Mouse (Mus musculus) lung, postnatal 0 days (tissue): Measurements from ENCODE around the gene Wdr38. TPM values are rescaled to one million over a fixed set of nuclear protein-coding genes. Genes with fewer than 3 reads are reported as not detected.

ENCODE experiments used
- ATAC-seq: fragments of 200-750 bp; cut with Nextera tagmentation; 2 replicates; pipeline ENCODE4 v1.8.0; 2017; ENCODE audit warnings: moderate library complexity
- DNase-seq: peaks from one replicate; pipeline ENCODE4 v3.0.0-alpha.2; 2016; ENCODE audit warnings: low spot score
- H3K27ac ChIP-seq: fragments of 300-500 bp; sonication (generic); 2 replicates; pipeline ENCODE4 v1.5.1; 2014; ENCODE audit warnings: antibody characterized with exemption, mild to moderate bottlenecking, low read length, mixed read lengths
- H3K27me3 ChIP-seq: fragments of 300-500 bp; sonication (generic); replicated peaks from 2 replicates; pipeline ENCODE4 v1.6.1; 2014; ENCODE audit warnings: low read length, mixed read lengths; ENCODE audit not compliant: insufficient read depth
- H3K36me3 ChIP-seq: fragments of 300-500 bp; sonication (generic); 2 replicates; pipeline ENCODE4 v1.6.1; 2014; ENCODE audit warnings: low read length, mixed read lengths; ENCODE audit not compliant: insufficient read depth
- H3K4me1 ChIP-seq: fragments of 300-500 bp; sonication (generic); 2 replicates; pipeline ENCODE4 v1.6.1; 2014; ENCODE audit warnings: antibody characterized with exemption, low read depth, low read length, mixed read lengths; ENCODE audit not compliant: insufficient read depth
- H3K4me2 ChIP-seq: fragments of 300-500 bp; sonication (generic); replicated peaks from 2 replicates; pipeline ENCODE4 v1.6.1; 2014; ENCODE audit warnings: low read depth, mild to moderate bottlenecking, low read length, moderate library complexity, mixed read lengths
- H3K4me3 ChIP-seq: fragments of 300-500 bp; sonication (generic); 2 replicates; pipeline ENCODE4 v1.5.1; 2014; ENCODE audit warnings: low read depth, low read length
- H3K9ac ChIP-seq: fragments of 300-500 bp; sonication (generic); replicated peaks from 2 replicates; pipeline ENCODE4 v1.6.1; 2014; ENCODE audit warnings: low read depth, mild to moderate bottlenecking
- H3K9me3 ChIP-seq: fragments of 300-500 bp; sonication (generic); 2 replicates; pipeline ENCODE4 v1.6.1; 2016; ENCODE audit warnings: low read length, mixed read lengths
- CTCF ChIP-seq: IDR thresholded peaks from 2 replicates; pipeline ENCODE4 v1.5.1; 2016; ENCODE audit warnings: antibody characterized with exemption, mild to moderate bottlenecking
- EP300 ChIP-seq: IDR thresholded peaks from 2 replicates; pipeline ENCODE4 v1.6.1; 2016; ENCODE audit warnings: antibody characterized with exemption, mild to moderate bottlenecking, control low read depth
- WGBS: fragments of 180-500 bp; shearing (Covaris S2); extraction: QIAGEN DNeasy Blood & Tissue Kit; methylation state at CpG from one replicate; pipeline ENCODE4 v1.1.7; 2014; 5-methylcytosine and 5-hydroxymethylcytosine counted together
- polyA plus RNA-seq: library from polyadenylated mRNA; unstranded; fragments of >200 nt; fragmentation: Nextera tagmentation; extraction: Ambion mirVana; gene quantifications from 2 replicates; pipeline ENCODE4 v1.2.1, GENCODE M21; 2015

The Wdr38 gene
- 2.6 and 3.1 TPM in 2 replicates for polyA plus RNA-seq

- H3K4me1 ChIP-seq = peaks cover 3% of the 10 kb centered on the region; the same call in 1 of the 2 replicates
- H3K27ac ChIP-seq = peak within 1 kb of the TSS; percentile 20; the same call in 1 of the 2 replicates
- H3K4me2 ChIP-seq = peak within 1 kb of the TSS; percentile 63
- DNase-seq (peak; percentile 91), ATAC-seq (peak; percentile 97)
- H3K36me3 ChIP-seq = peaks cover 9% of the 10 kb centered on the region
- H3K9me3 ChIP-seq = no peaks in the 10 kb centered on the region
- WGBS = 11% methylated on average over 33 of the region's 33 CpGs
- TF ChIP-seq CTCF = peak; percentile 98
- TF ChIP-seq EP300 = no peak
- H3K4me3 ChIP-seq = peak within 1 kb of the TSS; percentile 53
- no peaks in the 10 kb centered on the region for H3K27me3 ChIP-seq
- peak within 1 kb of the TSS; percentile 48 for H3K9ac ChIP-seq
Measured at GRCm38 (mm10) chr2:38997386-38998374, at the start of gene Wdr38. Gene Wdr38, plus strand, starts transcription at chr2:38997476.

- peak overlapping the region; percentile 72 for H3K27ac ChIP-seq
- no peak overlapping the region for H3K4me3 ChIP-seq
- H3K36me3 ChIP-seq = no peaks in the 10 kb centered on the region
- WGBS = 40% methylated on average over 7 of the region's 7 CpGs
- no peaks in the 10 kb centered on the region for H3K27me3 ChIP-seq
- DNase-seq (peak; percentile 73), ATAC-seq (peak; percentile 74)
- H3K9ac ChIP-seq = no peak overlapping the region
- H3K4me2 ChIP-seq = no peak overlapping the region
- no peaks in the 10 kb centered on the region; the same call in 1 of the 2 replicates for H3K4me1 ChIP-seq
- H3K9me3 ChIP-seq = no peaks in the 10 kb centered on the region
- TF ChIP-seq EP300 = peak; percentile 95
- TF ChIP-seq CTCF = 0 out of 2 replicates have a peak, but pooled peaks have one; percentile 11
Measured at GRCm38 (mm10) chr2:38947566-38947965, 49.7 kb upstream of the Wdr38 start.

- DNase-seq (peak; percentile 85), ATAC-seq (peak; percentile 91)
- no peak overlapping the region for H3K4me3 ChIP-seq
- no peaks in the 10 kb centered on the region for H3K9me3 ChIP-seq
- H3K27ac ChIP-seq = peak overlapping the region; percentile 61; the same call in 1 of the 2 replicates
- H3K4me1 ChIP-seq = no peaks in the 10 kb centered on the region; the same call in 1 of the 2 replicates
- no peak overlapping the region for H3K9ac ChIP-seq
- H3K27me3 ChIP-seq = no peaks in the 10 kb centered on the region
- no peaks in the 10 kb centered on the region for H3K36me3 ChIP-seq
- TF ChIP-seq EP300 (peak; percentile 90), CTCF (no peak)
- WGBS = 19% methylated on average over 7 of the region's 7 CpGs
- peak overlapping the region; percentile 27; the same call in 1 of the 2 replicates for H3K4me2 ChIP-seq
Measured at GRCm38 (mm10) chr2:38950281-38950719, 47.0 kb upstream of the Wdr38 start.

GRCm38 (mm10) chr2:38953152-38953883 lies 44.0 kb upstream of the Wdr38 start:
- TF ChIP-seq CTCF (no peak), EP300 (no peak)
- Histone ChIP-seq H3K4me1 (no peaks in the 10 kb centered on the region; the same call in 1 of the 2 replicates), H3K4me3 (no peak overlapping the region), H3K27me3 (no peaks in the 10 kb centered on the region), H3K9ac (no peak overlapping the region), H3K4me2 (no peak overlapping the region), H3K27ac (no peak overlapping the region), H3K36me3 (no peaks in the 10 kb centered on the region), H3K9me3 (no peaks in the 10 kb centered on the region)
- WGBS = 64% methylated on average over 5 of the region's 5 CpGs
- no peak for ATAC-seq
- no peak for DNase-seq

GRCm38 (mm10) chr2:38956062-38956461 lies 41.2 kb upstream of the Wdr38 start:
- 48% methylated on average over 2 of the region's 2 CpGs for WGBS
- ATAC-seq = no peak
- no peaks in the 10 kb centered on the region for H3K27me3 ChIP-seq
- H3K36me3 ChIP-seq = no peaks in the 10 kb centered on the region
- H3K9me3 ChIP-seq = no peaks in the 10 kb centered on the region
- H3K27ac ChIP-seq = no peak overlapping the region
- TF ChIP-seq CTCF = no peak
- TF ChIP-seq EP300 = no peak
- H3K4me3 ChIP-seq = no peak overlapping the region
- no peak overlapping the region for H3K4me2 ChIP-seq
- no peak overlapping the region for H3K9ac ChIP-seq
- H3K4me1 ChIP-seq = no peaks in the 10 kb centered on the region; the same call in 1 of the 2 replicates
- no peak for DNase-seq

- no peaks in the 10 kb centered on the region for H3K4me1 ChIP-seq
- H3K27ac ChIP-seq = no peak overlapping the region
- ATAC-seq = no peak
- TF ChIP-seq EP300 = no peak
- TF ChIP-seq CTCF = no peak
- H3K9ac ChIP-seq = no peak overlapping the region
- DNase-seq = no peak
- H3K4me3 ChIP-seq = no peak overlapping the region
- H3K9me3 ChIP-seq = no peaks in the 10 kb centered on the region
- no peak overlapping the region for H3K4me2 ChIP-seq
- H3K27me3 ChIP-seq = no peaks in the 10 kb centered on the region
- 76% methylated on average over 5 of the region's 5 CpGs for WGBS
- H3K36me3 ChIP-seq = no peaks in the 10 kb centered on the region
Measured at GRCm38 (mm10) chr2:38957671-38958223, 39.5 kb upstream of the Wdr38 start.
